Comparison of ENCODE assay signal across 20 mouse cellular contexts in genomic region chr2:157992501-157992900, GRCm38 (mm10). TPM values are rescaled to one million over a fixed set of nuclear protein-coding genes. Genes with fewer than 3 reads are reported as not detected.
DNase-seq lines count a peak whose midpoint lies in the region; ATAC-seq lines count a peak whose summit lies in the region.
"Had no signal": no experiment of that assay in that cellular context is flagged by ENCODE, and none has a peak within 500 bp of the region (broad histone marks: within the 10 kb centered on the region; RNA-seq: fewer than 3 reads in every experiment).

No protein-coding gene starts in this region.

- 94% methylated on average over 4 of the region's 4 CpGs for WGBS in neural tube, embryonic 13.5 days
- 90% methylated on average over 4 of the region's 4 CpGs for WGBS in forebrain, embryonic 14.5 days

- H3K4me3 ChIP-seq in neural tube, embryonic 13.5 days, result no peak overlapping the region
- no peak overlapping the region for H3K4me3 ChIP-seq in forebrain, embryonic 14.5 days (ENCODE audit: low read depth, low read length)
- H3K4me3 ChIP-seq: embryonic facial prominence, embryonic 13.5 days; forebrain, embryonic 12.5 days; heart, embryonic 12.5 days; hindbrain, embryonic 10.5 days had no signal

- H3K4me2 ChIP-seq in neural tube, embryonic 13.5 days, result no peak overlapping the region
- no peak overlapping the region for H3K4me2 ChIP-seq in forebrain, embryonic 14.5 days (ENCODE audit: low read length)
- H3K4me2 ChIP-seq: embryonic facial prominence, embryonic 13.5 days; forebrain, embryonic 12.5 days; heart, embryonic 12.5 days; hindbrain, embryonic 14.5 days had no signal

- H3K27me3 ChIP-seq in neural tube, embryonic 13.5 days, result no peaks in the 10 kb centered on the region
- H3K27me3 ChIP-seq in forebrain, embryonic 14.5 days (replicated peaks; ENCODE audit: control insufficient read depth, insufficient read depth, low read length), result no peaks in the 10 kb centered on the region
- H3K27me3 ChIP-seq: embryonic facial prominence, embryonic 13.5 days; forebrain, embryonic 12.5 days; heart, embryonic 12.5 days had no signal

- H3K27ac ChIP-seq in neural tube, embryonic 13.5 days (replicated peaks), result peak overlapping the region; percentile 28; the same call in 1 of the 2 replicates
- no peak overlapping the region for H3K27ac ChIP-seq in forebrain, embryonic 14.5 days (ENCODE audit: low read depth, low read length)
- H3K27ac ChIP-seq: embryonic facial prominence, embryonic 13.5 days; forebrain, embryonic 12.5 days; hindbrain, embryonic 10.5 days had no signal

- no peak for ATAC-seq in neural tube, embryonic 13.5 days (ENCODE audit: low read depth)
- ATAC-seq in megakaryocyte progenitor cell, adult 5-6 weeks (replicated peaks; ENCODE audit: poor library complexity), result no peak
- no peak for ATAC-seq in forebrain, embryonic 14.5 days
- ATAC-seq: CD4-positive, CD25-positive, alpha-beta regulatory T cell, adult 4 months; forebrain, postnatal 0 days had no signal

- peaks cover 59% of the 10 kb centered on the region for H3K4me1 ChIP-seq in neural tube, embryonic 13.5 days (replicated peaks)
- H3K4me1 ChIP-seq in forebrain, embryonic 14.5 days (ENCODE audit: control insufficient read depth, insufficient read depth, low read length), result peaks cover 6% of the 10 kb centered on the region
- H3K4me1 ChIP-seq: embryonic facial prominence, embryonic 13.5 days had no signal

- peaks cover 32% of the 10 kb centered on the region for H3K36me3 ChIP-seq in neural tube, embryonic 13.5 days
- H3K36me3 ChIP-seq in forebrain, embryonic 14.5 days (ENCODE audit: control insufficient read depth, insufficient read depth, low read length), result peaks cover 53% of the 10 kb centered on the region

- H3K9me3 ChIP-seq in neural tube, embryonic 13.5 days, result no peaks in the 10 kb centered on the region
- H3K9me3 ChIP-seq in forebrain, embryonic 14.5 days (replicated peaks; ENCODE audit: control insufficient read depth, low read length), result no peaks in the 10 kb centered on the region
- H3K9me3 ChIP-seq: embryonic facial prominence, embryonic 13.5 days; forebrain, embryonic 12.5 days; G1E; heart, embryonic 12.5 days; hindbrain, embryonic 10.5 days had no signal

- DNase-seq in cerebellum, adult 11-12 months, result peak; percentile 13
- DNase-seq in cerebellum, adult 11 months, result no peak
- DNase-seq in kidney, adult 18-20 months, result peak; percentile 38
- DNase-seq in kidney, postnatal 4 days, result no peak
- no peak for DNase-seq in neural tube, embryonic 10.5 days (ENCODE audit: extremely low spot score, low spot score)
- no peak for DNase-seq in forebrain, embryonic 14.5 days (ENCODE audit: low spot score)
- DNase-seq: adrenal gland, adult 8-10 months; adrenal gland, postnatal 36 days; B cell, adult 2 months; forebrain, postnatal 0 days; gastrocnemius, postnatal 14 days had no signal

- no peak overlapping the region for H3K9ac ChIP-seq in neural tube, embryonic 13.5 days
- H3K9ac ChIP-seq in forebrain, embryonic 14.5 days (ENCODE audit: low read length), result no peak overlapping the region
- H3K9ac ChIP-seq: embryonic facial prominence, embryonic 13.5 days; forebrain, embryonic 12.5 days; forebrain, postnatal 0 days; heart, embryonic 12.5 days; hindbrain, embryonic 14.5 days had no signal

RNA-seq across cellular contexts. Expression of gene Tti1, which starts 35.7 kb away (rescaled TPM):
- polyA plus RNA-seq in neural tube, embryonic 13.5 days (2015; fragmentation: Nextera tagmentation; extraction: Ambion mirVana), result 15.8 and 16.8 TPM in 2 replicates
- total RNA-seq in megakaryocyte progenitor cell, adult 5-6 weeks (2015), result 16.6 and 20.2 TPM in 2 replicates
- 22.7 and 25.6 TPM in 2 replicates for total RNA-seq in megakaryocyte progenitor cell, adult 5-6 weeks (2017)
- polyA plus RNA-seq in forebrain, embryonic 14.5 days (2014; fragmentation: Nextera tagmentation; extraction: Ambion mirVana), result 17.5 and 17.6 TPM in 2 replicates

RNA-seq across cellular contexts. Expression of gene Rprd1b, which starts 35.8 kb away (rescaled TPM):
- polyA plus RNA-seq in neural tube, embryonic 13.5 days (2015; fragmentation: Nextera tagmentation; extraction: Ambion mirVana), result 34.5 and 35.3 TPM in 2 replicates
- 30.5 and 38.4 TPM in 2 replicates for total RNA-seq in megakaryocyte progenitor cell, adult 5-6 weeks (2015)
- total RNA-seq in megakaryocyte progenitor cell, adult 5-6 weeks (2017), result 18.6 and 23.9 TPM in 2 replicates
- polyA plus RNA-seq in forebrain, embryonic 14.5 days (2014; fragmentation: Nextera tagmentation; extraction: Ambion mirVana), result 31.1 and 37.7 TPM in 2 replicates

Comparison
In these comparisons a context has a peak if more than half of its experiments do, and no peak if none do; other contexts are left out.
1. DNase-seq: peak in cerebellum, adult 11-12 months (single experiment) and kidney, adult 18-20 months (single experiment); none in cerebellum, adult 11 months (single experiment), kidney, postnatal 4 days (0 of 2), neural tube, embryonic 10.5 days (single experiment) and forebrain, embryonic 14.5 days (single experiment).